Mouse (Mus musculus): ENCODE measurements around the gene Prune2. TPM values are rescaled to one million over a fixed set of nuclear protein-coding genes. Genes with fewer than 3 reads are reported as not detected.

The Prune2 gene
- polyA plus RNA-seq, 1 experiment: 3.3 TPM

GRCm38 (mm10) chr19:17263679-17264370 lies 307.9 kb downstream of the Prune2 start:
- no peaks in the 10 kb centered on the region; the same call in 1 of the 2 replicates for H3K4me1 ChIP-seq (ENCODE audit: control insufficient read depth, insufficient read depth, low read length)
- H3K27ac ChIP-seq (ENCODE audit: control insufficient read depth, insufficient read depth, low read depth, low read length, poor library complexity): no peak overlapping the region
- TF ChIP-seq CTCF (IDR thresholded peaks at IDR 0.05; ENCODE audit: control insufficient read depth, insufficient read depth, low read length) (no peak), POLR2A (IDR thresholded peaks at IDR 0.05; ENCODE audit: borderline replicate concordance, control insufficient read depth, low read depth, low read length) (no peak)
- no peak overlapping the region for H3K4me3 ChIP-seq (replicated peaks; ENCODE audit: control insufficient read depth, low read depth, low read length)
- 50% methylated on average over 13 of the region's 13 CpGs for WGBS

GRCm38 (mm10) chr19:17264481-17265196 lies 308.7 kb downstream of the Prune2 start:
- Histone ChIP-seq H3K27ac (ENCODE audit: control insufficient read depth, insufficient read depth, low read depth, low read length, poor library complexity) (no peak overlapping the region), H3K4me1 (ENCODE audit: control insufficient read depth, insufficient read depth, low read length) (no peaks in the 10 kb centered on the region; the same call in 1 of the 2 replicates), H3K4me3 (replicated peaks; ENCODE audit: control insufficient read depth, low read depth, low read length) (no peak overlapping the region)
- WGBS: 65% methylated on average over 9 of the region's 9 CpGs
- TF ChIP-seq CTCF (IDR thresholded peaks at IDR 0.05; ENCODE audit: control insufficient read depth, insufficient read depth, low read length) (no peak), POLR2A (IDR thresholded peaks at IDR 0.05; ENCODE audit: borderline replicate concordance, control insufficient read depth, low read depth, low read length) (no peak)

DNA sequence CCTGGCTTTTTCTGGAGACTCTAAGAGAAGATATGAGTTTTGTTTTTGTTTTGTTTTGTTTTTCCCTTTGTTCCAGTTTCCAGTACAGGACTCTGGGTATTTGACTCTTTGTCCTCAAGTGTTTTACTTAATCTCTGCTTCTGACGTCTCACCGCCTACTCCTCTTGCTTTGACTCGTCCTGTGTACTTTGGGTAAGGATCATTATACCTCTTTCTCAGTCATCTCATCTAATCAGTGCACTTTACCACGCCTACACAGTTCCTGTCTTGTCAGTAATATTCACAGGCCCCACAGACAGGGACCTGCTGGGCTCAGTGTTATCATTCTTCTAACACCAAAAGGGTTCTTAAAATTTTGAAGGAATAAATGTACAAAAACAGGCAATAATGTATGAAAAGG lies 312.8 kb downstream of the Prune2 start:
- no peak overlapping the region for H3K27ac ChIP-seq (ENCODE audit: control insufficient read depth, insufficient read depth, low read depth, low read length, poor library complexity)
- TF ChIP-seq CTCF (IDR thresholded peaks at IDR 0.05; ENCODE audit: control insufficient read depth, insufficient read depth, low read length) (no peak), POLR2A (IDR thresholded peaks at IDR 0.05; ENCODE audit: borderline replicate concordance, control insufficient read depth, low read depth, low read length) (no peak)
- 77% methylated on average over 4 of the region's 4 CpGs for WGBS
- H3K4me3 ChIP-seq (replicated peaks; ENCODE audit: control insufficient read depth, low read depth, low read length): no peak overlapping the region
- no peaks in the 10 kb centered on the region; the same call in 1 of the 2 replicates for H3K4me1 ChIP-seq (ENCODE audit: control insufficient read depth, insufficient read depth, low read length)

DNA sequence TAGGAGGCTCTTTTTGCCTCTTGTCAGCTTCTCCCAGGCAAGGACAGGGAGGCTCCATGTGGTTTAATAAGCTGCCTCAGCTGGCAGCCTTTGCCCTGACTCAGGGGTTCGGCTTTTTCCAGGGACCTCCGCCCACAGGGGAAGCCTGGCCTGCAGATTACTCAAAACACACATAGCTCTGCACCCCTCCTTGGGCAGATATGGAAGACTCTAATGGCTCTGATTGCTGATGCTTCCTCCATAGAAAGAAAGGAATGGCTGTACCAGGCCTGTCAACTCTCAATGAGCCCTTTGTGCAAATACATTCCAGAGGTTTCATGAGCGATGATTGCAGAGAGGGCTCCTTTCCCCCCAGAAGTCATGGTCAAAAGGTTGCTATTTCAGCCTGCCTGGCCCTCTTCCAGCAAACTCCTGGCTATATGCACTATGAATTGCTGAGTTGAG lies 315.3 kb downstream of the Prune2 start:
- WGBS: 73% methylated on average over 3 of the region's 3 CpGs
- no peaks in the 10 kb centered on the region; the same call in 1 of the 2 replicates for H3K4me1 ChIP-seq (ENCODE audit: control insufficient read depth, insufficient read depth, low read length)
- H3K27ac ChIP-seq (ENCODE audit: control insufficient read depth, insufficient read depth, low read depth, low read length, poor library complexity): no peak overlapping the region
- TF ChIP-seq POLR2A (IDR thresholded peaks at IDR 0.05; ENCODE audit: borderline replicate concordance, control insufficient read depth, low read depth, low read length): no peak
- TF ChIP-seq CTCF (IDR thresholded peaks at IDR 0.05; ENCODE audit: control insufficient read depth, insufficient read depth, low read length): no peak
- no peak overlapping the region for H3K4me3 ChIP-seq (replicated peaks; ENCODE audit: control insufficient read depth, low read depth, low read length)

GRCm38 (mm10) chr19:17272988-17273387 lies 317.1 kb downstream of the Prune2 start:
- peaks cover under 1% of the 10 kb centered on the region; the same call in 1 of the 2 replicates for H3K4me1 ChIP-seq (ENCODE audit: control insufficient read depth, insufficient read depth, low read length)
- no peak overlapping the region for H3K4me3 ChIP-seq (replicated peaks; ENCODE audit: control insufficient read depth, low read depth, low read length)
- WGBS: 43% methylated on average over 2 of the region's 2 CpGs
- H3K27ac ChIP-seq (ENCODE audit: control insufficient read depth, insufficient read depth, low read depth, low read length, poor library complexity): no peak overlapping the region
- TF ChIP-seq CTCF (IDR thresholded peaks at IDR 0.05; ENCODE audit: control insufficient read depth, insufficient read depth, low read length) (no peak), POLR2A (IDR thresholded peaks at IDR 0.05; ENCODE audit: borderline replicate concordance, control insufficient read depth, low read depth, low read length) (no peak)

Other genes with a start within 250 kb of the Prune2 start
- gene Vps13a, start 175.2 kb upstream of the Prune2 start, polyA plus RNA-seq (2011; ENCODE audit: insufficient read depth, insufficient read length, low replicate concordance, missing spikeins): 20.1 and 25.3 TPM in 2 replicates
- not detected in 2 replicates for gene Foxb2, start 82.3 kb upstream of the Prune2 start, polyA plus RNA-seq (2011; ENCODE audit: insufficient read depth, insufficient read length, low replicate concordance, missing spikeins)

Data from bone marrow, adult 2 months (tissue).